ENCODE assay signal across 16 mouse cellular contexts in the genomic region with DNA sequence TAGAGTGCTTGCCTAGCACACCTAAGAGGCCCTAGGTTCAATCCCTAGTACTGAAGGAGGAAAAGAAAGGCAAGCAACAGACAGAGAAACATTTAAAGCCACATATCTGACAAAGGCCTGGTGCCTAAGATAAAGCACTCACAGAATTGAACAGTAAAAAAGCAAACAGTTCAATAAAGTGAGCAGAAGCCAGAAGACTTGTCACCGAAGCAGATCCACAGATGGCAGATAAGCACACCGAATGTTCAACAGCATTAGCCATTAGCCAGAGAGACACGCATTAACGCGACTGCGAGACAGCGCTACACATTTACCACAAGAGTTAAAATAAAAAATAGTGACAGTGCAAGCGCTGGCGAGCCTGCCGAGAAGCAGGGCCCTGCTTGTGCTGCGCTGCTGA. TPM values are rescaled to one million over a fixed set of nuclear protein-coding genes. Genes with fewer than 3 reads are reported as not detected.
DNase-seq lines count a peak whose midpoint lies in the region; ATAC-seq and TF ChIP-seq lines count a peak whose summit lies in the region.
"Had no signal": no experiment of that assay in that cellular context is flagged by ENCODE, and none has a peak within 500 bp of the region (broad histone marks: within the 10 kb centered on the region; RNA-seq: fewer than 3 reads in every experiment).

No protein-coding gene starts in this region.

- H3K36me3 ChIP-seq in forebrain, embryonic 13.5 days (ENCODE audit: poor library complexity, severe bottlenecking), result no peaks in the 10 kb centered on the region
- H3K36me3 ChIP-seq in forebrain, embryonic 12.5 days (replicated peaks), result peaks cover 4% of the 10 kb centered on the region; the same call in 1 of the 2 replicates
- H3K36me3 ChIP-seq in liver, embryonic 11.5 days (ENCODE audit: control insufficient read depth, insufficient read depth, low read length), result no peaks in the 10 kb centered on the region
- H3K36me3 ChIP-seq in stomach, embryonic 15.5 days, result no peaks in the 10 kb centered on the region

- no peak for ATAC-seq in forebrain, embryonic 13.5 days
- ATAC-seq in forebrain, embryonic 12.5 days (ENCODE audit: low FRiP score), result no peak
- no peak for ATAC-seq in liver, embryonic 11.5 days (replicated peaks; ENCODE audit: low FRiP score)
- ATAC-seq in stomach, embryonic 15.5 days (ENCODE audit: insufficient read depth, low FRiP score, low read depth), result no peak
- no peak for ATAC-seq in cerebellum, adult (ENCODE audit: insufficient number of reproducible peaks, low FRiP score, low TSS enrichment)
- ATAC-seq: activated CD4-positive, CD25-positive, alpha-beta regulatory T cell, adult 4 months had no signal

- H3K9me3 ChIP-seq in forebrain, embryonic 13.5 days (replicated peaks), result no peaks in the 10 kb centered on the region
- H3K9me3 ChIP-seq in forebrain, embryonic 12.5 days, result no peaks in the 10 kb centered on the region
- H3K9me3 ChIP-seq in liver, embryonic 11.5 days (ENCODE audit: control insufficient read depth, low read length), result no peaks in the 10 kb centered on the region
- no peaks in the 10 kb centered on the region for H3K9me3 ChIP-seq in stomach, embryonic 15.5 days
- H3K9me3 ChIP-seq: hindbrain, embryonic 10.5 days had no signal

- no peak for TF ChIP-seq CTCF in left cerebral cortex, adult 2 months (IDR thresholded peaks at IDR 0.05)

- H3K4me1 ChIP-seq in forebrain, embryonic 13.5 days, result peaks cover 35% of the 10 kb centered on the region
- H3K4me1 ChIP-seq in forebrain, embryonic 12.5 days, result peaks cover 37% of the 10 kb centered on the region
- H3K4me1 ChIP-seq in liver, embryonic 11.5 days (replicated peaks; ENCODE audit: control insufficient read depth, insufficient read depth, low read length), result peaks cover 85% of the 10 kb centered on the region
- H3K4me1 ChIP-seq in stomach, embryonic 15.5 days, result peaks cover 72% of the 10 kb centered on the region

- no peaks in the 10 kb centered on the region for H3K27me3 ChIP-seq in forebrain, embryonic 13.5 days
- no peaks in the 10 kb centered on the region for H3K27me3 ChIP-seq in forebrain, embryonic 12.5 days
- H3K27me3 ChIP-seq in liver, embryonic 11.5 days (replicated peaks; ENCODE audit: control insufficient read depth, insufficient read depth, low read length), result no peaks in the 10 kb centered on the region
- no peaks in the 10 kb centered on the region for H3K27me3 ChIP-seq in stomach, embryonic 15.5 days (replicated peaks)

- H3K9ac ChIP-seq in forebrain, embryonic 13.5 days, result no peak overlapping the region
- no peak overlapping the region for H3K9ac ChIP-seq in forebrain, embryonic 12.5 days
- H3K9ac ChIP-seq in liver, embryonic 11.5 days (ENCODE audit: low read depth, low read length), result 0 out of 2 replicates have a peak overlapping the region, but pooled peaks have one; percentile 43
- no peak overlapping the region for H3K9ac ChIP-seq in stomach, embryonic 15.5 days

- no peak overlapping the region for H3K4me2 ChIP-seq in forebrain, embryonic 13.5 days
- no peak overlapping the region for H3K4me2 ChIP-seq in forebrain, embryonic 12.5 days
- H3K4me2 ChIP-seq in liver, embryonic 11.5 days, result peak overlapping the region; percentile 50
- H3K4me2 ChIP-seq in stomach, embryonic 15.5 days, result peak overlapping the region; percentile 5; the same call in 1 of the 2 replicates

- DNase-seq in left cerebral cortex, adult 2 months (ENCODE audit: extremely low spot score in 1 of 2, low spot score in 2 of 2), result no peak
- no peak for DNase-seq in left cerebral cortex, adult 11 months (ENCODE audit: low spot score)
- DNase-seq in liver, embryonic 11.5 days (ENCODE audit: low spot score), result no peak
- no peak for DNase-seq in right cerebral cortex, postnatal 10 days (ENCODE audit: low spot score in 2 of 2)
- DNase-seq: cerebellum, adult 11 months; embryo, embryonic 11 days; heart, adult 11 months; kidney, postnatal 14 days had no signal

- no peak overlapping the region for H3K4me3 ChIP-seq in forebrain, embryonic 13.5 days
- no peak overlapping the region for H3K4me3 ChIP-seq in forebrain, embryonic 12.5 days (replicated peaks)
- no peak overlapping the region for H3K4me3 ChIP-seq in left cerebral cortex, adult 2 months
- no peak overlapping the region for H3K4me3 ChIP-seq in liver, embryonic 11.5 days (ENCODE audit: low read depth, low read length)
- H3K4me3 ChIP-seq in stomach, embryonic 15.5 days (replicated peaks), result no peak overlapping the region
- H3K4me3 ChIP-seq: hindbrain, embryonic 10.5 days had no signal

- 78% methylated on average over 11 of the region's 11 CpGs for WGBS in forebrain, embryonic 13.5 days
- 87% methylated on average over 11 of the region's 11 CpGs for WGBS in forebrain, embryonic 12.5 days
- 51% methylated on average over 11 of the region's 11 CpGs for WGBS in liver, embryonic 11.5 days
- WGBS in stomach, embryonic 15.5 days, result 60% methylated on average over 11 of the region's 11 CpGs

- intact Hi-C loops in left cerebral cortex, adult 2 months (cut with DNase I), result no loop called here

- peak overlapping the region; percentile 17; the same call in 1 of the 2 replicates for H3K27ac ChIP-seq in forebrain, embryonic 13.5 days
- no peak overlapping the region for H3K27ac ChIP-seq in forebrain, embryonic 12.5 days
- H3K27ac ChIP-seq in left cerebral cortex, adult 2 months, result 0 out of 2 replicates have a peak overlapping the region, but pooled peaks have one; percentile 33
- peak overlapping the region; percentile 87 for H3K27ac ChIP-seq in liver, embryonic 11.5 days (ENCODE audit: low read depth, low read length)
- peak overlapping the region; percentile 80 for H3K27ac ChIP-seq in stomach, embryonic 15.5 days
- H3K27ac ChIP-seq: hindbrain, embryonic 10.5 days; macrophage had no signal

RNA-seq across cellular contexts. Expression of a gene that starts 15.1 kb away (rescaled TPM):
- 20.0 and 20.5 TPM in 2 replicates for polyA plus RNA-seq in forebrain, embryonic 13.5 days (2015; fragmentation: Nextera tagmentation; extraction: Ambion mirVana)
- polyA plus RNA-seq in forebrain, embryonic 12.5 days (2016; fragmentation: Nextera tagmentation; extraction: Ambion mirVana), result 35.6 and 37.6 TPM in 2 replicates
- 10 to 100 TPM; 74.9 to 78.9 TPM for total RNA-seq in left cerebral cortex, adult 2 months (2021)
- 17.4 and 18.6 TPM in 2 replicates for polyA plus RNA-seq in liver, embryonic 11.5 days (2014; fragmentation: Nextera tagmentation; extraction: Ambion mirVana)
- 18.5 and 22.1 TPM in 2 replicates for polyA plus RNA-seq in stomach, embryonic 15.5 days (2015; fragmentation: Nextera tagmentation; extraction: Ambion mirVana)

RNA-seq across cellular contexts. Expression of a gene that starts 15.1 kb away (rescaled TPM):
- 36.1 and 36.8 TPM in 2 replicates for polyA plus RNA-seq in forebrain, embryonic 13.5 days (2015; fragmentation: Nextera tagmentation; extraction: Ambion mirVana)
- 41.0 and 43.9 TPM in 2 replicates for polyA plus RNA-seq in forebrain, embryonic 12.5 days (2016; fragmentation: Nextera tagmentation; extraction: Ambion mirVana)
- total RNA-seq in left cerebral cortex, adult 2 months (2021), result 1 to 10 TPM; 8.2 to 9.8 TPM
- polyA plus RNA-seq in liver, embryonic 11.5 days (2014; fragmentation: Nextera tagmentation; extraction: Ambion mirVana), result 34.0 and 35.3 TPM in 2 replicates
- polyA plus RNA-seq in stomach, embryonic 15.5 days (2015; fragmentation: Nextera tagmentation; extraction: Ambion mirVana), result 50.2 and 56.0 TPM in 2 replicates

RNA-seq across cellular contexts. Expression of a gene that starts 35.8 kb away (rescaled TPM):
- not detected in 2 replicates for polyA plus RNA-seq in forebrain, embryonic 13.5 days (2015; fragmentation: Nextera tagmentation; extraction: Ambion mirVana)
- polyA plus RNA-seq in forebrain, embryonic 12.5 days (2016; fragmentation: Nextera tagmentation; extraction: Ambion mirVana), result not detected in 2 replicates
- total RNA-seq in left cerebral cortex, adult 2 months (2021), result under 1 TPM in 1 of 2 experiments, not detected in 1; 0.30 TPM
- not detected in 2 replicates for polyA plus RNA-seq in liver, embryonic 11.5 days (2014; fragmentation: Nextera tagmentation; extraction: Ambion mirVana)
- 2.4 and 6.1 TPM in 2 replicates for polyA plus RNA-seq in stomach, embryonic 15.5 days (2015; fragmentation: Nextera tagmentation; extraction: Ambion mirVana)
- polyA plus RNA-seq: activated CD4-positive, CD25-positive, alpha-beta regulatory T cell, adult 4 months; hindbrain, embryonic 10.5 days; macrophage had no signal

RNA-seq across cellular contexts. Expression of a gene that starts 42.2 kb away (rescaled TPM):
- not detected in 2 replicates for polyA plus RNA-seq in forebrain, embryonic 13.5 days (2015; fragmentation: Nextera tagmentation; extraction: Ambion mirVana)
- not detected in 2 replicates for polyA plus RNA-seq in forebrain, embryonic 12.5 days (2016; fragmentation: Nextera tagmentation; extraction: Ambion mirVana)
- total RNA-seq in left cerebral cortex, adult 2 months (2021), result not detected
- not detected in 2 replicates for polyA plus RNA-seq in liver, embryonic 11.5 days (2014; fragmentation: Nextera tagmentation; extraction: Ambion mirVana)
- 103 and 114 TPM in 2 replicates for polyA plus RNA-seq in stomach, embryonic 15.5 days (2015; fragmentation: Nextera tagmentation; extraction: Ambion mirVana)
- total RNA-seq: left cerebral cortex, postnatal 36 days had no signal
- polyA plus RNA-seq: activated CD4-positive, CD25-positive, alpha-beta regulatory T cell, adult 4 months; hindbrain, embryonic 10.5 days; macrophage had no signal

RNA-seq across cellular contexts. Expression of a gene that starts 48.3 kb away (rescaled TPM):
- not detected in 2 replicates for polyA plus RNA-seq in forebrain, embryonic 13.5 days (2015; fragmentation: Nextera tagmentation; extraction: Ambion mirVana)
- not detected in 2 replicates for polyA plus RNA-seq in forebrain, embryonic 12.5 days (2016; fragmentation: Nextera tagmentation; extraction: Ambion mirVana)
- total RNA-seq in left cerebral cortex, adult 2 months (2021), result 1 to 10 TPM; 1.4 to 2.5 TPM
- polyA plus RNA-seq in liver, embryonic 11.5 days (2014; fragmentation: Nextera tagmentation; extraction: Ambion mirVana), result not detected in 2 replicates
- 0.08 TPM in 1 of 2 replicates, not detected in the other for polyA plus RNA-seq in stomach, embryonic 15.5 days (2015; fragmentation: Nextera tagmentation; extraction: Ambion mirVana)
- polyA plus RNA-seq: activated CD4-positive, CD25-positive, alpha-beta regulatory T cell, adult 4 months; hindbrain, embryonic 10.5 days; macrophage had no signal

Comparison
In these comparisons a context has a peak if more than half of its experiments do, and no peak if none do; other contexts are left out.
1. H3K4me2 ChIP-seq: peak in liver, embryonic 11.5 days (single experiment) and stomach, embryonic 15.5 days (single experiment); none in forebrain, embryonic 13.5 days (single experiment) and forebrain, embryonic 12.5 days (single experiment).